Mouse (Mus musculus) embryonic facial prominence, embryonic 11.5 days (tissue): Measurements from ENCODE around the gene Cirbp. TPM values are rescaled to one million over a fixed set of nuclear protein-coding genes. Genes with fewer than 3 reads are reported as not detected.

Source experiments
- ATAC-seq: fragments of 200-750 bp; cut with Nextera tagmentation; replicated peaks from 2 replicates; pipeline ENCODE4 v1.8.0; 2017; ENCODE audit warnings: low read depth; ENCODE audit not compliant: insufficient number of reproducible peaks, low FRiP score, low TSS enrichment
- DNase-seq: peaks from one replicate; pipeline ENCODE4 v3.0.0-alpha.2; 2015; ENCODE audit warnings: low spot score
- H3K27ac ChIP-seq: fragments of 300-500 bp; sonication (generic); replicated peaks from 2 replicates; pipeline ENCODE4 v1.5.1; 2014; ENCODE audit warnings: mild to moderate bottlenecking, low read depth, low read length, control low read depth
- H3K27me3 ChIP-seq: fragments of 300-500 bp; sonication (generic); 2 replicates; pipeline ENCODE4 v1.6.1; 2014; ENCODE audit warnings: mild to moderate bottlenecking, low read length, moderate library complexity, mixed read lengths; ENCODE audit not compliant: control insufficient read depth, insufficient read depth
- H3K36me3 ChIP-seq: fragments of 300-500 bp; sonication (generic); replicated peaks from 2 replicates; pipeline ENCODE4 v1.6.1; 2014; ENCODE audit warnings: low read depth, mild to moderate bottlenecking, low read length, moderate library complexity, mixed read lengths; ENCODE audit not compliant: control insufficient read depth, insufficient read depth
- H3K4me1 ChIP-seq: fragments of 300-500 bp; sonication (generic); 2 replicates; pipeline ENCODE4 v1.6.1; 2014; ENCODE audit warnings: low read length, mixed read lengths; ENCODE audit not compliant: control insufficient read depth, insufficient read depth
- H3K4me2 ChIP-seq: fragments of 300-500 bp; sonication (generic); 2 replicates; pipeline ENCODE4 v1.6.1; 2014; ENCODE audit warnings: low read depth, mild to moderate bottlenecking, control low read depth, low read length, moderate library complexity
- H3K4me3 ChIP-seq: fragments of 300-500 bp; sonication (generic); 2 replicates; pipeline ENCODE4 v1.5.1; 2014; ENCODE audit warnings: low read depth, low read length, control low read depth
- H3K9ac ChIP-seq: fragments of 300-500 bp; sonication (generic); replicated peaks from 2 replicates; pipeline ENCODE4 v1.6.1; 2014; ENCODE audit warnings: mild to moderate bottlenecking, control low read depth, low read length
- H3K9me3 ChIP-seq: fragments of 300-500 bp; sonication (generic); replicated peaks from 2 replicates; pipeline ENCODE4 v1.6.1; 2016; ENCODE audit warnings: mild to moderate bottlenecking, low read length, inconsistent platforms, mixed read lengths; ENCODE audit not compliant: control insufficient read depth
- WGBS: fragments of 180-500 bp; shearing (Covaris S2); extraction: QIAGEN DNeasy Blood & Tissue Kit; methylation state at CpG from one replicate; pipeline ENCODE4 v1.1.7; 2014; 5-methylcytosine and 5-hydroxymethylcytosine counted together
- polyA plus RNA-seq: library from polyadenylated mRNA; unstranded; fragments of >200 nt; fragmentation: Nextera tagmentation; extraction: Ambion mirVana; gene quantifications from 2 replicates; pipeline ENCODE4 v1.2.1, GENCODE M21; 2014

Gene Cirbp
- polyA plus RNA-seq, 1 experiment from 2014 or later, result 77.8 TPM

DNA sequence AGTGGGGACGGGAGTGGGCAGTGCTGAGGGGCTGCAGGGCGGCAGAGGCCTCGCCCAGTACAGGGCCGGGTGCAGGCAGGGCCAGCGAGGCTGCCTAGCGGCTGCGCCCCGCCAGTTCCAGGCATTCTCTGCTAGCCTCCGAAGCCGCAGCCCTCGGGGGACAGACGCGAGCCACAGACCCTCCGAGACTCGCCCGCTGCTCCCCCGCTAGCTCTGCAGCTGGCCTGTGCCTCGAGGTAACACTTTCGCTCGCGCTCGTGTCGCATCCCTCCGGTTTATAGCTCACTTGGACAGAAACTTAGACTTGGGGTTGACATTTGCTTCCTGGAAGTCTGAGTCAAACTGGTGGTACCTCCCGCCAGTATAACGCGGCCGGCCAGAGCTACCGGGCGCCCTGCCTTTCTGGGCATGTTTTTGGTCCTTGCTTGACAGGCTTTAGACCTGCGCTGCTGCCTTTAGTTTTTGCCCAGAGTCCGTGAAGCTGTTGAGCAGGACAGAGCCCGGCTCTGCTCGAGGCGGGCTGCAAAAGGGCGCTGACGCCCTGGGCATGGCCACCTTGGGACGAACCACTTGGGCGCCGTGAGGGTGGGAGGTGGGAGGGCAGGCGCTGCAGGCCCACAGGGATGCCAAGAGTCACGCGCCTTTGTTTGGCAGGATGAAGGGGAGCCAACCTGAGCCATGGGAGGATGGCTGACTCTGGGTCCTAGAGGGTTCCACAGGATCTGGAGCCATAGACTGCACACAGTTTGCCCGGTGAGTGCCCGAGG lies 6.2 kb downstream of the Cirbp start:
- no peak for DNase-seq
- H3K4me3 ChIP-seq, result no peak overlapping the region

DNA sequence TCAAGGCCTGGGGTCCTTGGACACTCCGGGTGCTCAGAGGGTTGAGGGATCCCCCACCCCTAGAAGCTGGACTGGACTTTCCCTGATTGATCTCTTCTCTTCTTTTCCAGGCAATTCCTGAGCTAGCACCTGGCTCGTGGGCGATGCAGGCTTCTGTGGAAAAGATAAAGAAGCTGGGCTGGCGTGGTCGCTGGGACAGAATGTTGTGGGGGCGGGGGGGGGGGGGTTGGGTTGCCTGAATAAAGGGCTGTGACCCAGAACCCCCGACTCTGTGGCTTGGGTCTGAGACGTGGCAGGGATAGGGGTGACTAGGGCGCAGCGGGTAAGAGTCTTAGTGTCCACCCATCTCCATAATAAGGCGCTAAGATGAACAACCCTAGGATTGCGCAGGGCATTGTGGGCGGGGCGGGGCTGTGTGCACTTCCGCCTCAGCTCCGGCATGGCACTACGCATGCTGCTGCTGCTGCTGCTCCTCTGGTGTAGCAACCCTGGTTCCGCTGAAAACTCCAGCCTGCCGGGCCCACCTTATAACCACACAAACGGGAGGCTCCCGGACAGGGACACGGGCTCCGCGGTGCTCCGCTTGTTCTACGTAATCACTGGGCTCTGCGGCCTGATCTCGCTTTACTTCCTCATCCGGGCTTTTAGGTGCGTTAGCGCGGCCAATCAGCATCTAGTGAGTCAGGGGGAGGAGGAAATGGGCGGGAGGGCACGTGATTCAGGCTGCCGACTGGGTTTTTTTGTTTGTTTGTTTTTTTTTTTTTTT lies 6.9 kb downstream of the Cirbp start, which contains the start of gene 1600002K03Rik:
1600002K03Rik (plus strand) TSS at position 418 of the 766 bp plus-strand sequence.
- ATAC-seq (peak; percentile 51), DNase-seq (peak; percentile 92)
- Histone ChIP-seq H3K4me3 (peak within 1 kb of the TSS; percentile 48), H3K27ac (peak within 1 kb of the TSS; percentile 41; the same call in 1 of the 2 replicates), H3K27me3 (no peaks in the 10 kb centered on the region), H3K4me2 (peak within 1 kb of the TSS; percentile 81), H3K9ac (peak within 1 kb of the TSS; percentile 68), H3K9me3 (no peaks in the 10 kb centered on the region), H3K36me3 (peaks cover 12% of the 10 kb centered on the region), H3K4me1 (no peaks in the 10 kb centered on the region; the same call in 1 of the 2 replicates)
- WGBS, result 9% methylated on average over 34 of the region's 35 CpGs

More for the DNA sequence above, 6.2 kb downstream of the Cirbp start:
- no peak overlapping the region; the same call in 1 of the 2 replicates for H3K9ac ChIP-seq
- 86% methylated on average over 43 of the region's 45 CpGs for WGBS
- no peak for ATAC-seq
- no peaks in the 10 kb centered on the region for H3K27me3 ChIP-seq
- H3K4me1 ChIP-seq, result no peaks in the 10 kb centered on the region; the same call in none of the 2 replicates
- H3K27ac ChIP-seq, result no peak overlapping the region
- no peaks in the 10 kb centered on the region for H3K9me3 ChIP-seq
- H3K36me3 ChIP-seq, result peaks cover 12% of the 10 kb centered on the region
- no peak overlapping the region; the same call in 1 of the 2 replicates for H3K4me2 ChIP-seq

DNA sequence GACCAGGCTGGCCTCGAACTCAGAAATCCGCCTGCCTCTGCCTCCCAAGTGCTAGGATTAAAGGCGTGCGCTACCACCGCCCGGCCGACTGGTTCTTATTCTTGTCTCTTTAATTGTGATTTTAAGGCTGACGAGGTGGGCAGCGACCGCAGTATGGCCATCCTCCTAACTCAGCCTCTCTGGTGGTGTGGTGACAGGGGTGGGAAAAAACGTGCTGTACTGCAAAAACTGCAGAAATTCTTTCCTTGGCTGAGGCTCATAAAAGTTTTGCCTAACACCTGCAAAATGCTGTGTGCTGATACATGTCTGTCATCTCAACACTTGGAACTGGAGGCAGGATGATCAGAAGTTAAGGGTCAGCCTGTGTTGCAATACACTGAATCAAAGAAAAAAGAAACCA lies 7.6 kb downstream of the Cirbp start:
- ATAC-seq (no peak), DNase-seq (no peak)
- no peaks in the 10 kb centered on the region for H3K27me3 ChIP-seq
- peak overlapping the region; percentile 7; the same call in 1 of the 2 replicates for H3K9ac ChIP-seq
- no peaks in the 10 kb centered on the region for H3K9me3 ChIP-seq
- H3K27ac ChIP-seq, result peak overlapping the region; percentile 41; the same call in 1 of the 2 replicates
- peak overlapping the region; percentile 48 for H3K4me3 ChIP-seq
- 14% methylated on average over 11 of the region's 11 CpGs for WGBS
- peak overlapping the region; percentile 81 for H3K4me2 ChIP-seq
- peaks cover 12% of the 10 kb centered on the region for H3K36me3 ChIP-seq
- no peaks in the 10 kb centered on the region; the same call in 1 of the 2 replicates for H3K4me1 ChIP-seq

DNA sequence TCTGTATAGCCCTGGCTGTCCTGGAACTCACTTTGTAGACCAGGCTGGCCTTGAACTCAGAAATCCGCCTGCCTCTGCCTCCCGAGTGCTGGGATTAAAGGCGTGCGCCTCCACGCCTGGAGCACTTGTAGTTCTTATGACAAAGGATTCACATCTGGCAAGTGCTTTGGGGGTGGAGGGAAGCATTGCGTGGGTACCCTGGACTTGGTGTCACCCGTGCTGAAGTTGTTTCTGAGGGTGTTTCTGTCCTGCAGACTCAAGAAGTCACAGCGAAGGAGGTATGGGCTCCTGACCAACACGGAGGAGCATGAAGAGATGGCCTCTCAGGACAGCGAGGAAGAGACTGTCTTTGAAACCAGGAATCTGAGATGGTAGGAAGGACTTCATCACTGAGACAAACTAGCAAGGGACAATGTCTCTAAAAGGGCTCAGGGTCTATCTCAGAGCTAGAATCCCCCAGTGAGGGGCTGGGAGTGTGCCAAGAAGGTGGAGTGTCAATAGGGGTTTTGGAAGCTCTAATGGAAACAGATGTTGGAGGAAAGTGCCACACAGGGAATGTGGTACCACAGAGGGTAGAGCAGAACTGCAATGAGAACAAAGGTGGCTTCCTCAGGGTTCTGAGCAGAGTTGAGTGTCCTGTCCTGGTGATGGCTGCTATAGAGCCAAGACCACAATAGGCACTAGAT lies 8.3 kb downstream of the Cirbp start:
- ATAC-seq (no peak), DNase-seq (no peak)
- Histone ChIP-seq H3K4me1 (no peaks in the 10 kb centered on the region; the same call in 1 of the 2 replicates), H3K4me3 (no peak overlapping the region), H3K9me3 (no peaks in the 10 kb centered on the region), H3K27ac (no peak overlapping the region), H3K4me2 (no peak overlapping the region), H3K36me3 (peaks cover 12% of the 10 kb centered on the region), H3K9ac (no peak overlapping the region), H3K27me3 (no peaks in the 10 kb centered on the region)
- 84% methylated on average over 10 of the region's 10 CpGs for WGBS

DNA sequence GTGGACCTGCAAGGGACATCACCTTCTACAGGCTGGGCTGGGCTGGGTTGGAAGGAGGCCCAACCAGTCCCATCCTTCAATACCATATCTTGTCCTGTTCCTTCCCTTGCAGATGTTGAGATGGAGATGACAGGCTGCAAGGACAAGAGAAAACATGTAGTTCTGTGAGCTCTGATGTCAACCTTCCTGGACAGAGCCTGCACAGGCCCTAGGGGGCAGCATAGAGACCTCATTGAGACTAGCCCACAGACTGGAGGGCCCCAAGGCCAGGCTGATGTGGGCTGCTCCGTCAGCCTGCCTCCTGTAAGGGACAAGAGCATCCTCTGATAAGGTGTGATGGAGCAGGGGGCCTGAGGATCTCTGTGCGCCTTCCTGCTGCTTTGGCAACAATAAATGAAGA lies 8.9 kb downstream of the Cirbp start:
- WGBS, result 60% methylated on average over 2 of the region's 2 CpGs
- ATAC-seq (no peak), DNase-seq (peak; percentile 64)
- Histone ChIP-seq H3K4me2 (no peak overlapping the region), H3K9ac (no peak overlapping the region), H3K27ac (no peak overlapping the region), H3K4me3 (no peak overlapping the region), H3K27me3 (no peaks in the 10 kb centered on the region), H3K4me1 (no peaks in the 10 kb centered on the region; the same call in 1 of the 2 replicates), H3K36me3 (peaks cover 12% of the 10 kb centered on the region), H3K9me3 (no peaks in the 10 kb centered on the region)

DNA sequence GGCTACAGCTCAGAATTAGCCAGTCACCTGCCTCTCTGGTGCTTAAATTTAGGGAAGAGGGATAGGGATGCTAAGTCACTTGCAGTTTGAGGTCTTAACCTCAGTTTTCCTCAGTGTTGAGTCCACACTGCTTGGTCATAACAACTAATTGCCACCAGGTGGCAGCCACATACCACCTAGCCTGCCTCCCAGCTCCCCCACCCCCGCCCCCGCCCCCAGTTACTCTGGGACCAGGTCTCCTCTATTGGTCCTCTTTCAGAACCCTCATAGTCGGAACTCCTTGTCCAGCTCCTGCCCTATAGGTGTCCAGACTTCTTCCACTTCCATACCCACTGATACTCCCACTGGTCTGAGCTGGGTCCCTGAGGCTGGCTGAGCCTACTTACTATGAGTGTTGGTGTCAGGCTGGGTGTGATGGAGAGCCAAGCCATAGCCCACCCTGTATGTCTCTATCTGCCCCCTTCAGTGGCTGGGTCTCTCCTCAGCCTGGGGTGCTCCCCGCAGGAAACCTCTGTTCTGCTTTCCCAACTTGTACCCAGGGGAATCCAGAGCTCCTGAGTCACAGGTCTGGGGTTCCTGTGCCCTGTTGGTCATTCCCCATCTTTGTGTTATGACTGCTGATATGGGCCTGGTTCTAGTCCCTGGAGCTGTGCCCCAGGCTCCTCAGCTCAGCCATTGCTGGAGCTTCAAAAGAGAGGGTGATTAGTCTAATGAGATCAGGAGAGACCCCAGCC lies 9.9 kb downstream of the Cirbp start:
- ATAC-seq (no peak), DNase-seq (peak; percentile 74)
- H3K27ac ChIP-seq, result no peak overlapping the region
- H3K4me1 ChIP-seq, result no peaks in the 10 kb centered on the region; the same call in 1 of the 2 replicates
- no peaks in the 10 kb centered on the region for H3K27me3 ChIP-seq
- H3K9me3 ChIP-seq, result no peaks in the 10 kb centered on the region
- H3K36me3 ChIP-seq, result peaks cover 7% of the 10 kb centered on the region
- WGBS, result 16% methylated on average over 4 of the region's 4 CpGs
- H3K4me2 ChIP-seq, result no peak overlapping the region
- H3K4me3 ChIP-seq, result no peak overlapping the region
- H3K9ac ChIP-seq, result no peak overlapping the region

DNA sequence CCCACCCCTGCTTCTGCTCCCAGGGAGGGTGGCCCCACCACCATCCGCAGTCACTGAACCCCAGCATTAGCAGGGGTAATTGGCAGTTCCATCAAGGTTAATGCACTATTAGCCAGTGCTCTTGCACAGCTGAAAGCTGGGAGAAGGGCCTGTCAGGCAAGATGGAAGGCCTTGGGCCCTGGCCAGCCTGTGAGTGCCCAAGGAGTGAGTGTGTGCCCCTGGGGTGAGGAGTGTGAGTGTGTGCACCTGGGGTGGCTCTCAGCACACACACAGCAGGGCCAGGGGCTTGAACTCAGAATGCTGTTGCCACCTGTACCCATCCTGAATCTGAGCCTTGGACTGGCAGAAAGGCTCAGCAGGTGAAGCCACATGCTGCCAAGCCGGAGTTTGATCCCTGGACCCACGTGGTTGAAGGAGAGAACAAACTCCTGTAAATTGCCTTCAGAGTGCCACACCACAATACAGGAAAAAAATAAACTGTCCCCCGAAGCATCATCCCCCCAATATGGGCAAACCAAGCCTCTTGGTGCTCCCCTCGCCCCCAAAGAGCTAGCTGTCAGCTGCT lies 10.6 kb downstream of the Cirbp start:
- no peak overlapping the region for H3K4me2 ChIP-seq
- no peak overlapping the region for H3K9ac ChIP-seq
- peaks cover 4% of the 10 kb centered on the region for H3K36me3 ChIP-seq
- peaks cover 2% of the 10 kb centered on the region; the same call in 1 of the 2 replicates for H3K4me1 ChIP-seq
- no peaks in the 10 kb centered on the region for H3K27me3 ChIP-seq
- WGBS, result 75% methylated on average over 5 of the region's 5 CpGs
- no peak overlapping the region for H3K4me3 ChIP-seq
- no peak overlapping the region for H3K27ac ChIP-seq
- no peak for ATAC-seq
- DNase-seq, result no peak
- no peaks in the 10 kb centered on the region for H3K9me3 ChIP-seq
